Mouse (Mus musculus) frontal cortex, adult 2 months (tissue): ENCODE data around the gene Asz1. TPM values are rescaled to one million over a fixed set of nuclear protein-coding genes. Genes with fewer than 3 reads are reported as not detected.

Source experiments
- DNase-seq, 2 experiments: peaks; one replicate each; pipeline ENCODE4 v3.0.0; 2022; ENCODE audit warnings: low spot score in 1 of 2; ENCODE audit errors: extremely low spot score in 1 of 2
- polyA plus RNA-seq: library from polyadenylated mRNA; depleted of rRNA; stranded (reverse); fragments of >200 nt; gene quantifications from 2 replicates; pipeline ENCODE4 v1.2.3, GENCODE M21; 2012; rRNA removed

Asz1 gene
- polyA plus RNA-seq, 1 experiment: not detected

GRCm38 (mm10) chr6:18024133-18024794 is 84.6 kb downstream of the Asz1 start:
- DNase-seq: no peak

DNA sequence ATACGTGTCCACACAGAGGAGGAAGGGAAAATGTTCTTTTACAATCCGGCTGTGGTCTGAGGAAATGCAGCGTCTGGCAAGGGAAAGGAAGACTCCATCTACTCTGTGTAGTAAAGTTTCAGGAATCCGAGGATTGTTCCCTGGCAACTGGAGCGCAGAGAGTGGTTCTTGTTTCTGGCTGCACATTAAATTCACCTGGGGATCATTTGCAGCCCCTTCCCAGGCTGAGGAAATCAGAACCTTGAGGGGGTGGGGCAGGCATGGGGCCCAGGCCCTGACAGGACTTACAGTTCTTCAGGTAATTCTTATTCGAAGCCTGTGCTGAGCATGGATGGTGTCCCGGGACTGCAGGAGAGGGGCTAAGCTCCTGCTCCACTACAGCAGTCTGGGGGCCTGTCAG is 95.5 kb downstream of the Asz1 start:
- DNase-seq: no peak

- no peak for DNase-seq
Measured at GRCm38 (mm10) chr6:18007356-18007755, 101.5 kb downstream of the Asz1 start.

- DNase-seq: no peak
Measured at GRCm38 (mm10) chr6:18002065-18002464, 106.8 kb downstream of the Asz1 start.

Other genes starting within 250 kb of the Asz1 start
- 1.2 and 1.6 TPM in 2 replicates for gene Wnt2, start 78.5 kb downstream of the Asz1 start, polyA plus RNA-seq
- gene Cftr, start 61.6 kb upstream of the Asz1 start, polyA plus RNA-seq: 0.53 and 0.62 TPM in 2 replicates